Mouse (Mus musculus) MEL (cell line): ENCODE results near the gene Kcnh4. TPM values are rescaled to one million over a fixed set of nuclear protein-coding genes. Genes with fewer than 3 reads are reported as not detected.

Experiments used
- polyA plus RNA-seq, 2 experiments: library from polyadenylated mRNA; stranded (reverse) in 1 of 2; unstranded in 1 of 2; fragments of >175 nt in 1 of 2; fragments of >200 nt in 1 of 2; gene quantifications; 2 replicates each; pipeline versions ENCODE4 v1.2.1 to v1.2.4; 2012; ENCODE audit warnings: low replicate concordance in 2 of 2, low read depth in 1 of 2; ENCODE audit not compliant: insufficient read length in 2 of 2, insufficient read depth in 1 of 2, missing spikeins in 1 of 2
- total RNA-seq: library from RNA; depleted of rRNA; stranded (reverse); fragments of 300-350 nt; gene quantifications from 2 replicates; pipeline ENCODE4 v1.2.3, GENCODE M21; 2012; rRNA removed

Kcnh4 gene
- total and polyA plus RNA-seq, 3 experiments: 0.04 to 0.08 TPM; not detected in 1

Other genes starting within 250 kb of the Kcnh4 start
- gene Acly, start 231.9 kb downstream of the Kcnh4 start, total RNA-seq: 220 and 234 TPM in 2 replicates
- gene Acly, start 231.9 kb downstream of the Kcnh4 start, polyA plus RNA-seq: 100 to 1,000 TPM in 1 of 2 experiments, not detected in 1; 167 TPM
- gene Ttc25, start 214.3 kb downstream of the Kcnh4 start, total RNA-seq: 0.23 and 0.46 TPM in 2 replicates
- under 1 TPM in 1 of 2 experiments, not detected in 1; 0.92 TPM for gene Ttc25, start 214.3 kb downstream of the Kcnh4 start, polyA plus RNA-seq
- 19.0 and 20.1 TPM in 2 replicates for gene Cnp, start 185.0 kb downstream of the Kcnh4 start, total RNA-seq
- 10 to 100 TPM in 1 of 2 experiments, not detected in 1; 20.8 TPM for gene Cnp, start 185.0 kb downstream of the Kcnh4 start, polyA plus RNA-seq
- 37.1 and 40.5 TPM in 2 replicates for gene Nkiras2, start 140.7 kb downstream of the Kcnh4 start, total RNA-seq
- gene Nkiras2, start 140.7 kb downstream of the Kcnh4 start, polyA plus RNA-seq: 10 to 100 TPM in 1 of 2 experiments, not detected in 1; 49.9 TPM
- gene Dnajc7, start 139.8 kb downstream of the Kcnh4 start, total RNA-seq: 230 and 233 TPM in 2 replicates
- 100 to 1,000 TPM; 346 to 452 TPM for gene Dnajc7, start 139.8 kb downstream of the Kcnh4 start, polyA plus RNA-seq
- 0.12 TPM in 1 of 2 replicates, not detected in the other for gene Zfp385c, start 67.5 kb downstream of the Kcnh4 start, total RNA-seq
- under 1 TPM in 1 of 2 experiments, not detected in 1; 0.15 TPM for gene Zfp385c, start 67.5 kb downstream of the Kcnh4 start, polyA plus RNA-seq
- 2.9 and 3.6 TPM in 2 replicates for gene Dhx58, start 55.7 kb downstream of the Kcnh4 start, total RNA-seq
- 1 to 10 TPM in 1 of 2 experiments, not detected in 1; 3.9 TPM for gene Dhx58, start 55.7 kb downstream of the Kcnh4 start, polyA plus RNA-seq
- 57.9 and 59.6 TPM in 2 replicates for gene Kat2a, start 47.5 kb downstream of the Kcnh4 start, total RNA-seq
- 100 to 1,000 TPM in 1 of 2 experiments, 10 to 100 TPM in 1; 63.7 to 143 TPM for gene Kat2a, start 47.5 kb downstream of the Kcnh4 start, polyA plus RNA-seq
- 0.49 and 0.73 TPM in 2 replicates for gene Hspb9, start 46.1 kb downstream of the Kcnh4 start, total RNA-seq
- gene Hspb9, start 46.1 kb downstream of the Kcnh4 start, polyA plus RNA-seq: 1 to 10 TPM in 1 of 2 experiments, not detected in 1; 2.1 TPM
- 233 and 263 TPM in 2 replicates for gene Rab5c, start 21.7 kb downstream of the Kcnh4 start, total RNA-seq
- 100 to 1,000 TPM in 1 of 2 experiments, not detected in 1; 249 TPM for gene Rab5c, start 21.7 kb downstream of the Kcnh4 start, polyA plus RNA-seq
- not detected in 2 replicates for gene Hcrt, start 3.0 kb upstream of the Kcnh4 start, total RNA-seq
- not detected for gene Hcrt, start 3.0 kb upstream of the Kcnh4 start, polyA plus RNA-seq
- 5.7 and 7.1 TPM in 2 replicates for gene Ghdc, start 11.0 kb upstream of the Kcnh4 start, total RNA-seq
- gene Ghdc, start 11.0 kb upstream of the Kcnh4 start, polyA plus RNA-seq: 1 to 10 TPM in 1 of 2 experiments, not detected in 1; 9.2 TPM
- gene Stat5b, start 90.8 kb upstream of the Kcnh4 start, total RNA-seq: 28.7 and 29.3 TPM in 2 replicates
- gene Stat5b, start 90.8 kb upstream of the Kcnh4 start, polyA plus RNA-seq: 10 to 100 TPM; 32.3 to 37.0 TPM
- gene Stat5a, start 99.4 kb upstream of the Kcnh4 start, total RNA-seq: 54.2 and 59.0 TPM in 2 replicates
- gene Stat5a, start 99.4 kb upstream of the Kcnh4 start, polyA plus RNA-seq: 10 to 100 TPM in 1 of 2 experiments, not detected in 1; 86.8 TPM
- gene Stat3, start 179.6 kb upstream of the Kcnh4 start, total RNA-seq: 25.7 and 31.1 TPM in 2 replicates
- gene Stat3, start 179.6 kb upstream of the Kcnh4 start, polyA plus RNA-seq: 100 to 1,000 TPM in 1 of 2 experiments, 10 to 100 TPM in 1; 64.7 to 249 TPM
- gene Cavin1, start 210.9 kb upstream of the Kcnh4 start, total RNA-seq: 2.9 and 3.4 TPM in 2 replicates
- gene Cavin1, start 210.9 kb upstream of the Kcnh4 start, polyA plus RNA-seq: 1 to 10 TPM in 1 of 2 experiments, not detected in 1; 9.0 TPM
- 12.8 and 20.8 TPM in 2 replicates for gene Atp6v0a1, start 249.5 kb upstream of the Kcnh4 start, total RNA-seq
- gene Atp6v0a1, start 249.5 kb upstream of the Kcnh4 start, polyA plus RNA-seq: 10 to 100 TPM in 1 of 2 experiments, not detected in 1; 23.2 TPM